Mouse (Mus musculus): ENCODE measurements around the gene Wdr82.

- TF ChIP-seq POLR2A (IDR thresholded peaks at IDR 0.05; ENCODE audit: control insufficient read depth, extremely low read depth, insufficient read depth, low read length, poor library complexity) (no peak), CTCF (IDR thresholded peaks at IDR 0.05; ENCODE audit: borderline replicate concordance, control insufficient read depth, extremely low read depth, insufficient read depth, low read length, poor library complexity) (no peak)
These were observed 3.0 kb upstream of the Wdr82 start for GRCm38 (mm10) chr9:106167703-106168102.

Data from thymus, adult 2 months (tissue).